Mouse (Mus musculus) fibroblast of lung, adult 2 months (primary cell): ENCODE results near the gene Col25a1.

Source experiments
- DNase-seq: peaks from one replicate; pipeline ENCODE4 v3.0.0-alpha.2; 2011; ENCODE audit warnings: low read depth

The Col25a1 gene

GRCm38 (mm10) chr3:130327039-130328015, 196.0 kb downstream of the Col25a1 start:
- no peak for DNase-seq

DNA sequence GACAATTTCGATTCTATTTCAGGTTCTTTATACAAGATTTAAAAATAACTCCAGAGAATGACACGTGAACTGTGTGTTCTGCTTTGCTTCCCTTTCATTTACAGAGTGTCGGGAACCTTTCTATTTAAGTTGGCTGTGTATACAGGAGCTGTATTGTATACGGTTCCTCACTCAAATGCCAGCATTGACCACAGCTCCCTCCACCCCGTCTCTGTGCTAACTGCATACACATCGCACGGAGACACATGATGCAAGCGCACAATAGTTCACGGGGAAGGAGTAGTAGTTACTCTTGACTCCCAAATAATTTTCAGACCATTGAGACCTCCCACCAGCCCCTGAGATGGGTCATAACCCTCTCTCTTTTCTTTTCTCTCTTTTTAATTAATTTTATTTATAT, 197.6 kb downstream of the Col25a1 start:
- DNase-seq = peak; percentile 45

DNA sequence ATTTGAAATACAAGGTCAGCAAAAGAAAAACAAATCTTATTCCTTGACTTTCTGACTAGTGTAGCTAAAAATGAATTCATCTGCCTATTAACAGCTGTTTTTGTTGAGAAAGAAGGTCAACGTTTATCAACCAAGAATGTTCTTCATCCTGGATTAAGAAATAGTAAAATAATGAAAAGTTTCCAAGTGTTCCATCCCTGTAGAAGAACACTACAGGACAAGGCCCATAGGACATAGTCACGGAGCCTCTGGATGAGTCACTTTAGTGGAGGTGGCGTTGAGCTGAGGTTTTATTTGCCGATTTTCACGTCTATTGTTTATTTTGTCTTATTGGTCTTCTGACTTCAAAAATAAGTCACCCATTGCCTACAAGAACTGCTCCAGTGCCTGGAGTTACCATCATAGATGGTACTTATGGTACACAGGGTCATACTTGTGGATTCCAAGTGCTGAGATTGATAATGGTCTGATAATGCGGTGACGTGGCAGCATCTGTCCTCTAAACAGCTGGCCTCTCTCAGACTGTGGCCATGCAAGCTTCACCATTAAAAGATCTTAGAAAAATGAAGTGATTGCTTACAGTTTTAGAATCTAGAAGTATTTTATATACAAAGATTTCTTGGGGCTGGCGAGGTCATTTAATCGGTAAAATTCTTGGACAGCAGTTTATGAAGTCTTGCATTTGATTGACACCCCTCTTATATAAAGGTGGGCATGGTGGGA, 198.7 kb downstream of the Col25a1 start:
- no peak for DNase-seq

- no peak for DNase-seq
Measured at GRCm38 (mm10) chr3:130330556-130330950, 199.3 kb downstream of the Col25a1 start.

GRCm38 (mm10) chr3:130332347-130332913, 201.1 kb downstream of the Col25a1 start:
- no peak for DNase-seq

GRCm38 (mm10) chr3:130337857-130338256, 206.6 kb downstream of the Col25a1 start:
- no peak for DNase-seq

GRCm38 (mm10) chr3:130338371-130338770, 207.1 kb downstream of the Col25a1 start:
- no peak for DNase-seq

DNA sequence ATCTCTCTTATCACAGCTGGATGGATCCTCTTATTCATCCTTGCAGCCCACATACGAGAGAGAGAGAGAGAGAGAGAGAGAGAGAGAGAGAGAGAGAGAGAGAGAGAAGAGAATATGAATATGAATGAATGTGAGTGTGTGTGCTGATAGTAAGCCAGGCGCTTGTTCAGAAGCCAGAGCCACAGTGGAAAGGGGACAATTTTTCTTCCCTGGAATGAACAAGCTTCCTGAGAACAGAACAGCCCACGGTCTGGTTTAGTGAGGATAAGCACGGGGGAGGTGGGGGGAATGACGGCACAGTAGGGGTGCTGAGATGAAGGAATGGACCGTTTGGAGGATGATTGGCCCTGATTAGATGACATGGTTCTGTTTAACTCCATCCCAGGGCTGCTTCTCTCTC, 218.9 kb downstream of the Col25a1 start:
- DNase-seq = no peak

DNA sequence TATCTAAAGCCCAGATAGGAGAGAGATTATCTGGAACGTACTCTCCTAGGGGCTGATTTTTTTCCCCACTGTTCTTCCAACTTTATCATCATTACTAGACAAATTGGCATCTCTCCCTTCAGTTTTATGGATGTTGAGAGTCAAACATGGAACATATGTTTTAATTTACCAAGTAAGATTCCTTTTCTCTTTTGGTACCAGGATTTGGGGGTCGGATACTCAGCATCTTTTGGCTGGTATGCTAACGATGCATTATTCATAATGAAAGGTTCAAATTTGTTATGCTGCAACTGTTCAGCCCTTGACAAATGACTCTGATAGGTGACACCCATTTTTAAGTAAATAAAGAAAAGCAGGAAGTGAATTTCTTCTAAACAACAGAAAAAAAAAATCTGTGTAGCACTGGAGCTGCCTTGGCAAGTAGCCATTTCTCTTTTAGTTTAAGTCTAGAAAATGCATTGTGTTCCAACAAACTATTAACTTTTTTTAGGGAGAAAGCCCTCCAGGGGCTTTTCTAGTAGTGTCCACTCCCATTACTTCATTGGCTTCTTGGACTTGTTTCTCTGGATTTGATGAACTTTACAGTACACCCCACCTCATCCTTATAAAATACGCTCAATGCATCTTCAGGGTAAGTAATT, 223.2 kb downstream of the Col25a1 start:
- no peak for DNase-seq

DNA sequence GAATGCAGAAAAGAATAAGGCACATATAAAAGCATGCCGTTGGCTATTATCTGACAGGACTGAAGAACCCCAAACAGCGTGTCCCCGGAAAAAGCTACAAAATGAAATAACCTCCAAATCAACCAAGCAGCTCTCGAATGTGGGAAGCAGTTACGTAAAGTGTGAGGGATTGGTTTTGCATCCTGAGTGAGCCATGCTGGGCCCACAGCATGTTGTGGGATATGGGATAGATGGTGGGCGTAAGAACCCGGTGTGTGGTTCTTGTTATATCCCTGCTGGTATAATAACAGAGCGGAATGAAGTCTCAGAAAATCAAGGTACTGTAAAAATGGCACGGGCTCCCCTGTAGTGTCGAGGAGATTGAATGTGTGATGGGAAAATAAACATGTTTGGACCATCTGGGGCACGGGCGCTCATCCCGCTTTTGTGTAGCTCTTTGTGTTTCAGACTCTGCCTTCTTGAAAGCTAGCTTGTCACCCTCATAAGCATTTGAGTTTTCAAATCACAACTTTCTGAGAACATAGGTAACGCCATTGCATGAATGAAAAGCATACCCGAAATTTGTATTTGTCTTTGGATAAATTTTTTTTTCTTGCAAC, 225.4 kb downstream of the Col25a1 start:
- no peak for DNase-seq

GRCm38 (mm10) chr3:130360813-130361212, 229.5 kb downstream of the Col25a1 start:
- DNase-seq = no peak

DNA sequence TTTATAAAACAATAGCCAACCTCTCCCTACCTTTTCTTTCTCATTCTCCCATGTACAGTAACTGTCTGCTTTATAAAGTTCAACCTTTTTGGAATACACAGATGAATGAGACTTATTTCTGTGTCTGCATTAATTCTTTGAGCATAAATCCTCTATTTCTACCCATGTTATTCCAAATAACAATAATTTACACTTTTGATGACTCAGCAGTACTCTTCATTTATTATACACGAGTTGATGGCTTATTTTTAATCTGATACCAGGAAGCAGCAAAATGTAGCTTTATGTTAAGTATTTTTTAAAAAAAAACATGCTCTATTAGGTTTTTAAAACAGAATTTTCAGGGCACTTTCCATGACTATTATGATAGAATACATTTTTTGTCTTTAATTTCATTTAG, 230.6 kb downstream of the Col25a1 start:
- DNase-seq = no peak

- no peak for DNase-seq
Measured at GRCm38 (mm10) chr3:130362797-130363367, 231.6 kb downstream of the Col25a1 start.

DNA sequence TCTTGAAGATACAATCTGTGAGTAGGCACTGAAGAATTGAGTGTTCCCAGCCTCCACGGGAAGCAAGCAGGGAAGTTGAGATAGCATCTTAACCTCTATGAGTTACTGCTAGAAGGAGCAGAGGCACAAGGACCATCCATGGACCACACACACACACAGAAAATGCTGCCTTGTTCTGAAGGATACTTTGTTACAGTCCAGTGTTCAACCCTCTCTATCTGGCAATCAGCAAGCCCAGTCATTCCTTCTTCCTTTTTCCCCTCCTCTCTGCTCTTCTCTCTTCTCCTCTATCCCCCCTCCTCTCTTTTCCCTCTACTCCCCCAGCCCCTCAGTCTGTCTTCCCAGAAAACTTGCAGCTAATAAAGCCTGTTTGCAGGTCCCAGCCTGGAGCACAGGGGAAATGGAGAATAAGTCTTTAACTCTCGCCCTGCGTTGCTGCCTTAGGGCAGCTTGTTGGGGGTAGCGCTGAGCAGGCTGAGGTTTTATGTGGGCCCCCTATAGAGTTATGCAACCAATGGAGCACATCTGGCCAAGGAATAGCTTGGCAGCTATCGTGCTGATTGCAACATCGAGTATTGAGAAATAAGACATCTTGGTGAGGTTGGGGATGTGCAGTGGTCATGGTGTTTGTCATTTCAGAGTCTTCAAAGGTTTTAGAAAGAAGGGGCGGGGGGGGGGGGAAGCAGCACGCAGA, 235.8 kb downstream of the Col25a1 start:
- no peak for DNase-seq

GRCm38 (mm10) chr3:130368352-130368751, 237.1 kb downstream of the Col25a1 start:
- no peak for DNase-seq

- DNase-seq = no peak
Measured at GRCm38 (mm10) chr3:130369113-130369512, 237.8 kb downstream of the Col25a1 start.

DNA sequence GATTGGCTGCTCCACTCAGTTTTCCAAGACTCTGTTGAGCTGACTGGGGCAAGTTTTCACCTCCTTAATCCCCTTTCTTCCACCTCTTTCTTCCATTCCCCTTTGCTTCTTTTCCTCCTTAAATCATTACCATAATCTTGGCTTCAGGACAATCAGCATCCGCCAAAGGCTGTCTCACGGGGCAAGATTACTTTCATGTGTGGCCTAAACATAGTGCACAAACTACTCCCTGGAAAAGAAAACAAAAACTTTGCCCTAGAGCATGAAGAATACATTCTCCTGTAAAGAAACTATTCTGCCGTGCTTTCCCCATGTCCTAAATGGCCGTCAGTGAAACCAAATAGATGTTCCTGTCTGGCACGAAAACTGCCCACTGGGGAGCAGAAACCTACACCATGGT, 238.9 kb downstream of the Col25a1 start:
- DNase-seq = no peak

DNA sequence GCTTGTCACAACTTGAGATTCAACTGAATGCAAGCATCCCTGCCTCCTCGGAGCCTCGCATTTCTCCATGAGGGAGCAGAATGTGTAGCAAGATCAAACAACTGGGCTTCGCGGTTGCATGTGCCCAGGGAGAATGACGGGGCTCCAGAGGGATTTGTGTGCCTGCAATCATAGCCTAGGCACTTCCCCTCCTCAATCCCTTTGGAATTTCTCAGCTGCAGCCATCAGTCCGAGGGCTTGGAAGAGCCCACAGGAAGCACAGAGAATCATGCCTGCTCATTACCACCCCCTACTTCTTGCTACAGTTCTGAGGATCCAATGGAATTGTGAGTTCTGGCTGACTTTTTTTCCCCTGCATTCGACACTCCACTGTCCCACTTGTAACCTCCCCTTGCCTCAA, 241.8 kb downstream of the Col25a1 start:
- DNase-seq = no peak

DNA sequence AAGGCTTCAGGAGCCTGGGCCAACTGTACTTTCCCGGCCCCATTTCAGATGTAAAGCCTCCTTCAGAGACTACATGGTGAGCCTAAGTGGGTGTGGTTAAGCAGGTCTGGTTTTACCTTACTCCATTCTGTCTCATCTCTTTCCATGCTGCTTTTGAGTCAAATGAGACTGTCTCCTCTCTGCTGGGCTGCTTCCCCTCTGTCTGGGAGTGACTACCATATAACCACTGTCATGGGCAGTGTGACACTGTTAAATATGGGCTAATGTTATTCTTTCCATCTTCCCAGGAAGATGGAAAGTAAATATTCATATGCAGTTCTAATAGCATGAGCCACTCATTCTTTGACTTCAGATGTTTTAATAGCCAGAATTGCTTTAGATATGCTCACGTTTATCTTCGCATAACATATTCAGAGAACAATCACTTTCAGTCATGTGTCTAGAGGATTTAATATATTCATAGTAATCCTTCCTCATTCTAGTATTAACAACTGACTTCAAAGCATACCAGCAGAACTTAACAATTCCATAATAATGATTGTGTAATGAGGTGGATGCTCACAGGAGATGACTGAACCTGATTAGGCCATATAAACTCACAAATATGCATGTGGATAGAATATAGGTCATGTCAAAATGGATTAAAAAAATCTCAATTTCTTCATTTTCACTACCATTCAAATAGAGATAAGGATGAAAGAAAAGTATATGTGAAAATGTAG, 243.5 kb downstream of the Col25a1 start:
- DNase-seq = no peak

DNA sequence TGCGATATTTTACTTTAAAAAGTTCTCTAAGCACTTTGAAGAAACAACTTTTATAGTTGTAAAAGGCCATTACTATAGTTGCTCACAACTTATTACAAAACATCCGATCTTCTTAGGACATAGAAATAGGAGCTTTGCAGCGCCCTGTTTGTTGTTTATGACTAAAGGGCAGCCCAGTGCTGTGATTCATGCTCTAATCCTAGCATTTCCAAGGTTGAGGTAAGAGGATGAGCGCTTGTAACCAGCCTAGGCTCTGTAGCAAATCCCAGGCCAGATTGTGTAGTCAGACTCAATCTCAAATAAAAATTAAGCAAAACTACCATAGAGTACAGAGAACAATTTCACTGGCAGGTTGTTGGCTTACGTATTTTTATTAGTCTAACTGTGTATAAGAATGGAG, 246.5 kb downstream of the Col25a1 start:
- no peak for DNase-seq
